Mouse (Mus musculus): ENCODE results near the gene Prkx.

DNA sequence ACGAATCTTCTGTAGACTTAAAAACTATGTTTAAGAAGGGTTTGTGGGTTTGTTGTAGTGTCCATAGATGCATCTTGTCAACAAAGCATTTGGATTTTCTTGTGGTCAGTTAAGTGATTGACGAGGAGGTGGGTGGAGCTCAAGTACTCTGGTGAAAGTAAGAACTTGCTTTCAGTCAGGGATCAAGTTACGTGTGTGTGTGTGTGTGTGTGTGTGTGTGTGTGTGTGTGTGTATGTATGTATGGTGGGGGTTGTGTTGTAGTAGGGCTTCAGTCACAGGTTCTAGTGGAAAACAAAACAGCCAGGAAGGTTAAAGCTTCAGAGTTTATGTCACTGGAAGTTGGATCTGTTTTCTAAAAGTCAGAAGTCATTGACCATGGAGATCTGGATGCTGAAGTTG, 3.5 kb upstream of the Prkx start:
- TF ChIP-seq CTCF (conservative IDR thresholded peaks at IDR 0.05; ENCODE audit: low read length) (no peak), POU5F1 (IDR thresholded peaks at IDR 0.05; ENCODE audit: borderline replicate concordance, low read length) (no peak)
